Mouse (Mus musculus): ENCODE data around the gene 3110070M22Rik.
A peak's percentile ranks its signal among the peaks of the same experiment; 100 is the strongest.
"Not testable (repeated sequence)": the region's sequence is repeated elsewhere in the genome, so short reads cannot be mapped to it uniquely, and the experiment has no call there.

Gene 3110070M22Rik

DNA sequence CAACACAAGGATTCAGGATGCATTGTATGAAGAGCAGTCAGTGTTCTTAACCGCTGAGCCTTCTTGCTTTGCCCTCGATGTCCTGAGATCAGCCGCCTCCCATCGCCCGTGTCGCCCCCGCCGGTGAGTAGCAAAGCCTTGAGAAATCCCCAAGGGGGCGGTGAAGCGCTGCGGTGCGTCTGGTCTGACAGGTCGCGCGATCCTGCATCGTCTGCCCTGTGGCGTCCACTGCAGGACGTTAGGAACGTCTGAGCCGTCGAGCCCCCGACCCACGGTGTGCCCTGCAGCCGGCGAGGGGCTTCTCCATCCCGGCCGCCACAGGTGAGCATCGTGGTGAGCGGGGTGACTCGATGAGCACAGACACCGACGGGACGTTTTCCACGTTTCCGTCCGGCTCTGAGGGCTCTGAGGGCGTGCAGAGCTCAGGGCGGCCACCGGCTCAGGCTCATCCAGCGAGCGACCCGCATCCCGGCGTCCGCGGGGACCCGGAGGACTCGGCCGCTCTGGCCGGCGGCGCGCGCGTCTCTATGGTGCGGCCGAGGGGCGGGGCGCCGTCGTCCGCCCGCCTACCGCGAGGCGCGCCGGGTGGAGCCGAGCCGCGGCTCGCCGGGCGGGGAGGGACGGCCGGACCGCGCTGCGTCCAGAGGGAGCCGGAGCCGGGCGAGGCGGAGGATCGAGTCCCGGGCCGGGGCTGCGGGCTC lies at the start of gene 3110070M22Rik, which contains the start of gene Tmem267:
TSS of gene 3110070M22Rik (minus strand) at position 504 of the 701 bp plus-strand sequence.
TSS of gene Tmem267 (plus strand) at position 160 of the 701 bp plus-strand sequence.
- peak; percentile 80 to 81 for DNase-seq (ENCODE audit: low spot score in 2 of 2)

GRCm38 (mm10) chr13:119494938-119495337 lies 6.8 kb upstream of the 3110070M22Rik start:
- not testable (repeated sequence) for DNase-seq (ENCODE audit: low spot score in 2 of 2)

GRCm38 (mm10) chr13:119492083-119492482 lies 3.9 kb upstream of the 3110070M22Rik start:
- not testable (repeated sequence) for DNase-seq (ENCODE audit: low spot score in 2 of 2)

GRCm38 (mm10) chr13:119487354-119487753 lies 829 bp downstream of the 3110070M22Rik start:
- no peak for DNase-seq (ENCODE audit: low spot score in 2 of 2)

DNA sequence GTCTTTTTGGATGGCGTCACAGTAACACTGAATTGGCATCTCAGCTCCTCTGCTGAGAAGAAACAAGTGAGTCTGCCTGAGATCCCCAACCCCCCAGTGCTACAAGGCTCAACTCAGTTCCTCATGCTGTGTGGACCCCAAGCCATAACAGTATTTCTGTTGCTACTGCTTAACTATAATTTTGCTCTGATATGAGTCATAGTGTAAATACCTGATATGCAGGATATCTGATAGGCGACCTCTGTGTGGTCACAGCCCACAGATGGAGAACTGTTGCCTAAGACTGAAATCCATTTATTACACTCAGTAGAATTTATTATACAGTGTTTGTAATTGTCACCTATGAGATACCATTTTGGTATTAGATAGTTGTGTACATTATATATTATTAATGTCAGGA lies 10.4 kb downstream of the 3110070M22Rik start:
- DNase-seq (ENCODE audit: low spot score in 2 of 2) = no peak

GRCm38 (mm10) chr13:119476631-119477030 lies 11.6 kb downstream of the 3110070M22Rik start:
- DNase-seq (ENCODE audit: low spot score in 2 of 2) = no peak

GRCm38 (mm10) chr13:119462596-119463560 lies 25.3 kb downstream of the 3110070M22Rik start, which contains the start of gene 4833420G17Rik:
4833420G17Rik (plus strand) TSS chr13:119462768.
- DNase-seq (ENCODE audit: low spot score in 2 of 2) = peak; percentile 87 to 90

GRCm38 (mm10) chr13:119461900-119462595 lies 26.1 kb downstream of the 3110070M22Rik start:
- DNase-seq (ENCODE audit: low spot score in 2 of 2) = no peak

- no peak for DNase-seq (ENCODE audit: low spot score in 2 of 2)
Measured at GRCm38 (mm10) chr13:119456342-119456741, 31.8 kb downstream of the 3110070M22Rik start.

GRCm38 (mm10) chr13:119455082-119455481 lies 33.1 kb downstream of the 3110070M22Rik start:
- no peak for DNase-seq (ENCODE audit: low spot score in 2 of 2)

DNA sequence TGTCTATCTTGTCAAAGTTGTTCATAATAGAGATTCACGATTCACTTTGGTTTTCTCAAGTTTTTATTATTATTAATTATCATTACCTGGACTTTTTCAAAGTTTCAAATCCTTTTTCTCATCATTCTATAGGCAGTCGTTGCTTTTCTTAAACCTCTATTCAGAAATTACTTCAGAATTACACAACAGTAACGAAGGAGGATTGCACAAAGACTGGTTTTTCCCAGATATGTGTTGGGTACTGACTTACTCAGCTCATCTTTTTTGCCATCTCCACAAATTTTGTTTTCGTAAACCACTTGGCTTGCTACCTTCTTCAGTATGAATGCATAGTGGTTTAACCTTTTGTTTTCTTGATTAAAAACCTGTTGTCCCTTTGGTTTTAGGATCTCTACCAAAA lies 34.6 kb downstream of the 3110070M22Rik start:
- no peak for DNase-seq (ENCODE audit: low spot score in 2 of 2)

- no peak for DNase-seq (ENCODE audit: low spot score in 2 of 2)
Measured at GRCm38 (mm10) chr13:119442244-119442643, 45.9 kb downstream of the 3110070M22Rik start.

Data from spleen, postnatal 36 days (tissue).